Mouse (Mus musculus): ENCODE results near the gene Krtap4-16. TPM values are rescaled to one million over a fixed set of nuclear protein-coding genes. Genes with fewer than 3 reads are reported as not detected.
"Not testable (repeated sequence)": the region's sequence is repeated elsewhere in the genome, so short reads cannot be mapped to it uniquely, and the experiment has no call there.

Gene Krtap4-16
- polyA plus RNA-seq, 1 experiment from 2014 or later = not detected

DNA sequence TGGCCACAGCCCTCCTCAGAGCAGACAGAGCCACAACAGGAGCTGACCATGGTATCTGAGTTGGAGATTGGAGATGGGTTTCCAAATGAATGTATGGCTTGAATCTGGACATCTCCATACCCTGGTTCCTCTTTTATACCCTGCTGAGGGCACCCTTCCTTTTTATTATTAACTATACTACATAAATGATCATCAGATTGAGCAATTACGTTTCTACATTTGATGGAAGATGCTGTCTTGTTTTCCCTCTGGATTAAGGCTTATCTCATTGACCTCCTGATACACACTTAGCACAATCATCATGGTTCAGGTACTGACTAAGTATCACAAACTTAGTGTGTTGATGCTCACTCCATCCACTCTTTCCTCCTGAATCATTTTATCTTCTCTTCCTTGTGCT, 13.4 kb downstream of the Krtap4-16 start, which contains the start of gene 2300003K06Rik:
TSS of gene 2300003K06Rik (minus strand) at position 101 of the 400 bp plus-strand sequence.
- H3K27me3 ChIP-seq (ENCODE audit: control insufficient read depth, insufficient read depth, low read length) = no peaks in the 10 kb centered on the region
- H3K4me1 ChIP-seq (ENCODE audit: control insufficient read depth, insufficient read depth, low read length) = no peaks in the 10 kb centered on the region
- H3K27ac ChIP-seq (ENCODE audit: low read length) = no peak within 1 kb of the TSS
- H3K4me2 ChIP-seq (replicated peaks; ENCODE audit: low read depth, low read length) = no peak within 1 kb of the TSS
- WGBS = 67% methylated on average over 1 of the region's 1 CpGs
- no peak for ATAC-seq (ENCODE audit: insufficient number of reproducible peaks, insufficient read depth, low FRiP score, low read depth)
- H3K9ac ChIP-seq (replicated peaks; ENCODE audit: low read depth, low read length) = no peak within 1 kb of the TSS
- H3K9me3 ChIP-seq (ENCODE audit: control insufficient read depth, low read depth, low read length) = no peaks in the 10 kb centered on the region
- no peaks in the 10 kb centered on the region for H3K36me3 ChIP-seq (ENCODE audit: control insufficient read depth, insufficient read depth, low read length)
- H3K4me3 ChIP-seq (ENCODE audit: low read depth, low read length) = no peak within 1 kb of the TSS

DNA sequence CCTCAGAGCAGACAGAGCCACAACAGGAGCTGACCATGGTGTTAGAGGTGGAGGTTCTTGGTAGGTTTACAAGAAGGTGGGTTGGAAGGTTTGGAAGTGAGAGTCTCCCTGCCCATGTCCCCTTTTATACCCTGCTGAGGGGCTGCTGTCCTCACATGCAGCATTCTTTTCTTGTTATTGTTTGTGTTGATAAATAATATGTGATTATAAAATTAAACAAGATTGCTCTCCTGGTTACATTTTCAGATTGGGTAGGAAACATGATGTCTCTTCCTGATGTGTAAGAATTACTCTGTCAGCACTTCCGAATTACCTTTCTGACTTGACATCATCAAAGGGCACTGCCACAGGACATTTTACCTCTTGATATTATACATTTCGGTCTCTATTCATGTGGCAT, 35.8 kb downstream of the Krtap4-16 start, which contains the start of gene Gm11564:
TSS of gene Gm11564 (minus strand) at position 101 of the 400 bp plus-strand sequence.
- H3K36me3 ChIP-seq (ENCODE audit: control insufficient read depth, insufficient read depth, low read length); H3K27me3 ChIP-seq (ENCODE audit: control insufficient read depth, insufficient read depth, low read length); H3K4me3 ChIP-seq (ENCODE audit: low read depth, low read length); H3K9me3 ChIP-seq (ENCODE audit: control insufficient read depth, low read depth, low read length); H3K4me2 ChIP-seq (replicated peaks; ENCODE audit: low read depth, low read length); H3K27ac ChIP-seq (ENCODE audit: low read length); H3K4me1 ChIP-seq (ENCODE audit: control insufficient read depth, insufficient read depth, low read length); H3K9ac ChIP-seq (replicated peaks; ENCODE audit: low read depth, low read length); ATAC-seq (ENCODE audit: insufficient number of reproducible peaks, insufficient read depth, low FRiP score, low read depth): not testable (repeated sequence)
- 81% methylated on average over 2 of the region's 2 CpGs for WGBS

DNA sequence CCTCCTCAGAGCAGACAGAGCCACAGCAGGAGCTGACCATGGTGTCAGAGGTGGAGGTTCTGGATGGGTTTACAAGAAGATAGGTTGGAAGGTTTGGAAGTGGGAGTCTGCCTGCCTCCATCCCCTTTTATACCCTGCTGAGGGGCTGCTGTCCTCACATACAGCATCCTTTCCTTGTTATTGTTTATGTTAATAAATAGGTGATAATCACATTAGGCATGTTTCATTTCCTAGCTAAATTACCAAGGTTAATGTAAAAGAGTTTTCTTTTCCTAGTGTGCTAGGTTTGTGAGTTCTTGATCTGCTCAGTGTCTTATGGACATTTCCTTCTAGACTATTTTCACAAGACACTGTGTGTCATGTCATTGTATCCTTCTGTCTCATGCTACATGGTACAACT, 41.6 kb downstream of the Krtap4-16 start, which contains the start of gene Krtap4-13:
TSS of gene Krtap4-13 (minus strand) at position 101 of the 400 bp plus-strand sequence.
- ATAC-seq (ENCODE audit: insufficient number of reproducible peaks, insufficient read depth, low FRiP score, low read depth); H3K4me2 ChIP-seq (replicated peaks; ENCODE audit: low read depth, low read length); H3K36me3 ChIP-seq (ENCODE audit: control insufficient read depth, insufficient read depth, low read length); H3K9me3 ChIP-seq (ENCODE audit: control insufficient read depth, low read depth, low read length); H3K27me3 ChIP-seq (ENCODE audit: control insufficient read depth, insufficient read depth, low read length); H3K27ac ChIP-seq (ENCODE audit: low read length); H3K9ac ChIP-seq (replicated peaks; ENCODE audit: low read depth, low read length); H3K4me3 ChIP-seq (ENCODE audit: low read depth, low read length); H3K4me1 ChIP-seq (ENCODE audit: control insufficient read depth, insufficient read depth, low read length): not testable (repeated sequence)

DNA sequence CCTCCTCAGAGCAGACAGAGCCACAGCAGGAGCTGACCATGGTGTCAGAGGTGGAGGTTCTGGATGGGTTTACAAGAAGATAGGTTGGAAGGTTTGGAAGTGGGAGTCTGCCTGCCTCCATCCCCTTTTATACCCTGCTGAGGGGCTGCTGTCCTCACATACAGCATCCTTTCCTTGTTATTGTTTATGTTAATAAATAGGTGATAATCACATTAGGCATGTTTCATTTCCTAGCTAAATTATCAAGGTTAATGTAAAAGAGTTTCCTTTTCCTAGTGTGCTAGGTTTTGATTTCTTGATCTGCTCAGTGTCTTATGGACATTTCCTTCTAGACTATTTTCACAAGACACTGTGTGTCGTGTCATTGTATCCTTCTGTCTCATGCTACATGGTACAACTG, 47.1 kb downstream of the Krtap4-16 start, which contains the start of gene Gm11554:
TSS of gene Gm11554 (minus strand) at position 101 of the 400 bp plus-strand sequence.
- H3K9me3 ChIP-seq (ENCODE audit: control insufficient read depth, low read depth, low read length); H3K27ac ChIP-seq (ENCODE audit: low read length); H3K9ac ChIP-seq (replicated peaks; ENCODE audit: low read depth, low read length); ATAC-seq (ENCODE audit: insufficient number of reproducible peaks, insufficient read depth, low FRiP score, low read depth); H3K4me2 ChIP-seq (replicated peaks; ENCODE audit: low read depth, low read length); H3K4me3 ChIP-seq (ENCODE audit: low read depth, low read length); H3K27me3 ChIP-seq (ENCODE audit: control insufficient read depth, insufficient read depth, low read length); H3K4me1 ChIP-seq (ENCODE audit: control insufficient read depth, insufficient read depth, low read length); H3K36me3 ChIP-seq (ENCODE audit: control insufficient read depth, insufficient read depth, low read length): not testable (repeated sequence)
- no CpG with 5 or more reads among the region's 1 CpGs for WGBS

Other genes with a start within 250 kb of the Krtap4-16 start
- gene Gm11938, start 248.3 kb downstream of the Krtap4-16 start, polyA plus RNA-seq (2014; fragmentation: Nextera tagmentation; extraction: Ambion mirVana) = not detected in 2 replicates
- gene Gm11937, start 241.4 kb downstream of the Krtap4-16 start, polyA plus RNA-seq (2014; fragmentation: Nextera tagmentation; extraction: Ambion mirVana) = not detected in 2 replicates
- gene Krtap2-4, start 236.8 kb downstream of the Krtap4-16 start, polyA plus RNA-seq (2014; fragmentation: Nextera tagmentation; extraction: Ambion mirVana) = not detected in 2 replicates
- gene Gm11562, start 231.2 kb downstream of the Krtap4-16 start, polyA plus RNA-seq (2014; fragmentation: Nextera tagmentation; extraction: Ambion mirVana) = not detected in 2 replicates
- not detected in 2 replicates for gene Krtap4-1, start 223.4 kb downstream of the Krtap4-16 start, polyA plus RNA-seq (2014; fragmentation: Nextera tagmentation; extraction: Ambion mirVana)
- not detected in 2 replicates for gene Krtap4-2, start 216.5 kb downstream of the Krtap4-16 start, polyA plus RNA-seq (2014; fragmentation: Nextera tagmentation; extraction: Ambion mirVana)
- gene Krtap4-7, start 207.5 kb downstream of the Krtap4-16 start, polyA plus RNA-seq (2014; fragmentation: Nextera tagmentation; extraction: Ambion mirVana) = not detected in 2 replicates
- not detected in 2 replicates for gene Gm11555, start 201.4 kb downstream of the Krtap4-16 start, polyA plus RNA-seq (2014; fragmentation: Nextera tagmentation; extraction: Ambion mirVana)
- not detected in 2 replicates for gene Gm11563, start 192.6 kb downstream of the Krtap4-16 start, polyA plus RNA-seq (2014; fragmentation: Nextera tagmentation; extraction: Ambion mirVana)
- gene Krtap4-6, start 185.6 kb downstream of the Krtap4-16 start, polyA plus RNA-seq (2014; fragmentation: Nextera tagmentation; extraction: Ambion mirVana) = not detected in 2 replicates
- not detected in 2 replicates for gene Gm14190, start 160.9 kb downstream of the Krtap4-16 start, polyA plus RNA-seq (2014; fragmentation: Nextera tagmentation; extraction: Ambion mirVana)
- gene Gm14180, start 117.3 kb downstream of the Krtap4-16 start, polyA plus RNA-seq (2014; fragmentation: Nextera tagmentation; extraction: Ambion mirVana) = not detected in 2 replicates
- not detected in 2 replicates for gene Gm11595, start 78.7 kb downstream of the Krtap4-16 start, polyA plus RNA-seq (2014; fragmentation: Nextera tagmentation; extraction: Ambion mirVana)
- gene Krtap4-8, start 70.9 kb downstream of the Krtap4-16 start, polyA plus RNA-seq (2014; fragmentation: Nextera tagmentation; extraction: Ambion mirVana) = not detected in 2 replicates
- gene Krtap4-9, start 66.4 kb downstream of the Krtap4-16 start, polyA plus RNA-seq (2014; fragmentation: Nextera tagmentation; extraction: Ambion mirVana) = not detected in 2 replicates
- gene Gm11596, start 58.1 kb downstream of the Krtap4-16 start, polyA plus RNA-seq (2014; fragmentation: Nextera tagmentation; extraction: Ambion mirVana) = not detected in 2 replicates
- gene Gm11569, start 52.7 kb downstream of the Krtap4-16 start, polyA plus RNA-seq (2014; fragmentation: Nextera tagmentation; extraction: Ambion mirVana) = not detected in 2 replicates
- gene Gm11554, start 47.2 kb downstream of the Krtap4-16 start, polyA plus RNA-seq (2014; fragmentation: Nextera tagmentation; extraction: Ambion mirVana) = not detected in 2 replicates
- gene Krtap4-13, start 41.7 kb downstream of the Krtap4-16 start, polyA plus RNA-seq (2014; fragmentation: Nextera tagmentation; extraction: Ambion mirVana) = not detected in 2 replicates
- not detected in 2 replicates for gene Gm11564, start 35.9 kb downstream of the Krtap4-16 start, polyA plus RNA-seq (2014; fragmentation: Nextera tagmentation; extraction: Ambion mirVana)
- not detected in 2 replicates for gene 2300003K06Rik, start 13.5 kb downstream of the Krtap4-16 start, polyA plus RNA-seq (2014; fragmentation: Nextera tagmentation; extraction: Ambion mirVana)
- not detected in 2 replicates for gene Gm11568, start 6.3 kb upstream of the Krtap4-16 start, polyA plus RNA-seq (2014; fragmentation: Nextera tagmentation; extraction: Ambion mirVana)
- gene Gm11559, start 12.9 kb upstream of the Krtap4-16 start, polyA plus RNA-seq (2014; fragmentation: Nextera tagmentation; extraction: Ambion mirVana) = not detected in 2 replicates
- gene Krtap9-1, start 21.8 kb upstream of the Krtap4-16 start, polyA plus RNA-seq (2014; fragmentation: Nextera tagmentation; extraction: Ambion mirVana) = not detected in 2 replicates
- gene Gm11567, start 27.6 kb upstream of the Krtap4-16 start, polyA plus RNA-seq (2014; fragmentation: Nextera tagmentation; extraction: Ambion mirVana) = not detected in 2 replicates
- gene Krtap31-1, start 56.3 kb upstream of the Krtap4-16 start, polyA plus RNA-seq (2014; fragmentation: Nextera tagmentation; extraction: Ambion mirVana) = not detected in 2 replicates
- not detected in 2 replicates for gene Gm11565, start 63.1 kb upstream of the Krtap4-16 start, polyA plus RNA-seq (2014; fragmentation: Nextera tagmentation; extraction: Ambion mirVana)
- not detected in 2 replicates for gene Krtap31-2, start 84.7 kb upstream of the Krtap4-16 start, polyA plus RNA-seq (2014; fragmentation: Nextera tagmentation; extraction: Ambion mirVana)
- not detected in 2 replicates for gene Krtap9-5, start 96.9 kb upstream of the Krtap4-16 start, polyA plus RNA-seq (2014; fragmentation: Nextera tagmentation; extraction: Ambion mirVana)
- not detected in 2 replicates for gene Krtap29-1, start 127.4 kb upstream of the Krtap4-16 start, polyA plus RNA-seq (2014; fragmentation: Nextera tagmentation; extraction: Ambion mirVana)
- not detected in 2 replicates for gene Krtap16-1, start 135.0 kb upstream of the Krtap4-16 start, polyA plus RNA-seq (2014; fragmentation: Nextera tagmentation; extraction: Ambion mirVana)
- gene Krtap17-1, start 142.4 kb upstream of the Krtap4-16 start, polyA plus RNA-seq (2014; fragmentation: Nextera tagmentation; extraction: Ambion mirVana) = not detected in 2 replicates
- gene Krt33a, start 164.6 kb upstream of the Krtap4-16 start, polyA plus RNA-seq (2014; fragmentation: Nextera tagmentation; extraction: Ambion mirVana) = not detected in 2 replicates
- 0.26 TPM in 1 of 2 replicates, not detected in the other for gene Krt33b, start 178.3 kb upstream of the Krtap4-16 start, polyA plus RNA-seq (2014; fragmentation: Nextera tagmentation; extraction: Ambion mirVana)
- gene Krt34, start 189.9 kb upstream of the Krtap4-16 start, polyA plus RNA-seq (2014; fragmentation: Nextera tagmentation; extraction: Ambion mirVana) = 0.36 TPM in 1 of 2 replicates, not detected in the other
- 0.67 and 0.69 TPM in 2 replicates for gene Krt31, start 198.9 kb upstream of the Krtap4-16 start, polyA plus RNA-seq (2014; fragmentation: Nextera tagmentation; extraction: Ambion mirVana)
- gene Krt32, start 236.6 kb upstream of the Krtap4-16 start, polyA plus RNA-seq (2014; fragmentation: Nextera tagmentation; extraction: Ambion mirVana) = not detected in 2 replicates
- not detected in 2 replicates for gene Krt35, start 244.6 kb upstream of the Krtap4-16 start, polyA plus RNA-seq (2014; fragmentation: Nextera tagmentation; extraction: Ambion mirVana)